Mouse (Mus musculus) hindbrain, embryonic 13.5 days (tissue): ENCODE data around the gene Iqck. TPM values are rescaled to one million over a fixed set of nuclear protein-coding genes. Genes with fewer than 3 reads are reported as not detected.

Experiments used
- ATAC-seq: fragments of 200-750 bp; cut with Nextera tagmentation; 2 replicates; pipeline ENCODE4 v1.8.0; 2017; ENCODE audit warnings: moderate TSS enrichment; ENCODE audit not compliant: low FRiP score
- H3K27ac ChIP-seq: fragments of 300-500 bp; sonication (generic); 2 replicates; pipeline ENCODE4 v1.5.1; 2015; ENCODE audit warnings: inconsistent platforms, mild to moderate bottlenecking, moderate library complexity
- H3K27me3 ChIP-seq: fragments of 300-500 bp; sonication (generic); 2 replicates; pipeline ENCODE4 v1.6.1; 2015; ENCODE audit warnings: mild to moderate bottlenecking, inconsistent platforms
- H3K36me3 ChIP-seq: fragments of 300-500 bp; sonication (generic); 2 replicates; pipeline ENCODE4 v1.6.1; 2015; ENCODE audit warnings: mild to moderate bottlenecking, inconsistent platforms
- H3K4me1 ChIP-seq: fragments of 300-500 bp; sonication (generic); replicated peaks from 2 replicates; pipeline ENCODE4 v1.6.1; 2015; ENCODE audit warnings: inconsistent platforms
- H3K4me2 ChIP-seq: fragments of 300-500 bp; sonication (generic); 2 replicates; pipeline ENCODE4 v1.6.1; 2015; ENCODE audit warnings: inconsistent platforms, mild to moderate bottlenecking, moderate library complexity
- H3K4me3 ChIP-seq: fragments of 300-500 bp; sonication (generic); 2 replicates; pipeline ENCODE4 v1.5.1; 2015; ENCODE audit warnings: mild to moderate bottlenecking, inconsistent platforms
- H3K9ac ChIP-seq: fragments of 300-500 bp; sonication (generic); 2 replicates; pipeline ENCODE4 v1.6.1; 2015; ENCODE audit warnings: mild to moderate bottlenecking, inconsistent platforms
- H3K9me3 ChIP-seq: fragments of 300-500 bp; sonication (generic); 2 replicates; pipeline ENCODE4 v1.6.1; 2016; ENCODE audit warnings: inconsistent platforms
- WGBS: fragments of 180-500 bp; shearing (Covaris S2); methylation state at CpG from one replicate; pipeline ENCODE4 v1.1.7; 2015; 5-methylcytosine and 5-hydroxymethylcytosine counted together
- polyA plus RNA-seq: library from polyadenylated mRNA; unstranded; fragments of >200 nt; fragmentation: Nextera tagmentation; extraction: Ambion mirVana; gene quantifications from 2 replicates; pipeline ENCODE4 v1.2.1, GENCODE M21; 2015

Iqck gene
- polyA plus RNA-seq, 1 experiment from 2014 or later, result 3.7 TPM

DNA sequence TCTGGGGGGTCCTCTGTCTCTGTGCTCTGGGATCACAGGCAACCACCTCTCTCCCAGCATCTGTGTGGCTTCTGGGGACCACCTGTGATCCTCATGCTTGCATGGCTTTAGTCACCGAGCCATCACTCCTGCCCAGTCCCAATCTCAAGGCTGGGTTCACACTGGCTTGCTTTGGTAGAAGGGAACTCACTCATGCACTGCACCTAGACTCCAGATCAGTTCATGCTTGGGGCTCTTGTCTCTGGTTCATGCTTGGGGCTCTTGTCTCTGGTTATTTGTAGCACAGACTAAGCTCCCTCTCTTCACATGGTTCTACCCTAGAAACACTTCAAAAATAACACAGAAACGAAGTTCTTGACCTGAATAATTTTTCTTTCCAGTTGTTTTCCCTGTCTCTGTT, 44.5 kb downstream of the Iqck start:
- no peak overlapping the region for H3K4me2 ChIP-seq
- WGBS, result 75% methylated on average over 2 of the region's 2 CpGs
- H3K4me1 ChIP-seq, result peaks cover 25% of the 10 kb centered on the region
- no peak overlapping the region for H3K9ac ChIP-seq
- H3K27me3 ChIP-seq, result no peaks in the 10 kb centered on the region
- H3K27ac ChIP-seq, result no peak overlapping the region
- H3K9me3 ChIP-seq, result no peaks in the 10 kb centered on the region
- no peak for ATAC-seq
- H3K4me3 ChIP-seq, result no peak overlapping the region
- H3K36me3 ChIP-seq, result no peaks in the 10 kb centered on the region

DNA sequence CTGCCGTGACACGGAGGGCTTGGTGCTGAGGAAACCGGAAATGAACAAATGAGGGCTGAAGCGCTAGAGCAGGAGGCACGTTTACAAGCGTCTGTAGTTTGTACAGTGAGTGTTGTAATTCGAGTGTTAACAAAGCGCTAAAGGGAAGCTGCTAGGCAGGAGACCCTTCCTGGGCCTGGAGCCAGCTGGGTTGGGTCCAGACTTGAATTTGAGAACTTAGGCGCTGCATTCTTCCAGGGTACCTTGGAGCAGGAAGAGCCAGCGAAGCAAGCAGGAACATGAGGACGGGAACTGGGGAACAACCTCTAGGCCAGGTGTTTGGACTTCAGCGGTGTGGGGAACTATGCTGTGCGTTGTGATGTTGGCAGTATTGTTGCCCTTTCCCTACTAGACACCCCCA, 47.4 kb downstream of the Iqck start:
- Histone ChIP-seq H3K36me3 (no peaks in the 10 kb centered on the region), H3K4me1 (peaks cover 21% of the 10 kb centered on the region), H3K4me3 (no peak overlapping the region), H3K27ac (no peak overlapping the region), H3K9ac (no peak overlapping the region), H3K27me3 (no peaks in the 10 kb centered on the region), H3K9me3 (no peaks in the 10 kb centered on the region), H3K4me2 (peak overlapping the region; percentile 23; the same call in 1 of the 2 replicates)
- WGBS, result 61% methylated on average over 13 of the region's 13 CpGs
- 0 out of 2 replicates have a peak, but pooled peaks have one; percentile 39 for ATAC-seq

DNA sequence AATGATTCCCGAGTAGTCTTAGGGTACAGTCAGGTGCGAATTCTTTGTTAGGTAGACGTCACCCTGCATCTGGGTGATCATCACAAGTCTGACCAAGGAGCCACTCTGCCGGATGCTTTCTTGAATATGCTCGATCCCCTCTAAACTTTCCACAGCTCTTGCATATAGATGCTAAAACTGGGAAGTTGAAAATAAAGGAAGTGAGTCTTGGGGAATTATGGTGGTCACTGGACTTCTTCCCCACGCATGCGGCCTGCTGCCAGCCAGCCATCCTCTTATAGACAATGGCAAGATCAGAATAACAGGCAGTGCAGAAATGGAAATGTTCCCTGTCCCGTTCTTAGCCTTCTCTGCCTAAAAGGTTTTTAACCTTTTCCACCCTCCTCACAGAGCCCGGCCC, 48.3 kb downstream of the Iqck start:
- Histone ChIP-seq H3K36me3 (no peaks in the 10 kb centered on the region), H3K27ac (no peak overlapping the region), H3K9me3 (no peaks in the 10 kb centered on the region), H3K9ac (no peak overlapping the region), H3K4me3 (no peak overlapping the region), H3K4me2 (no peak overlapping the region), H3K4me1 (peaks cover 21% of the 10 kb centered on the region), H3K27me3 (no peaks in the 10 kb centered on the region)
- ATAC-seq, result no peak
- WGBS, result 90% methylated on average over 9 of the region's 9 CpGs

DNA sequence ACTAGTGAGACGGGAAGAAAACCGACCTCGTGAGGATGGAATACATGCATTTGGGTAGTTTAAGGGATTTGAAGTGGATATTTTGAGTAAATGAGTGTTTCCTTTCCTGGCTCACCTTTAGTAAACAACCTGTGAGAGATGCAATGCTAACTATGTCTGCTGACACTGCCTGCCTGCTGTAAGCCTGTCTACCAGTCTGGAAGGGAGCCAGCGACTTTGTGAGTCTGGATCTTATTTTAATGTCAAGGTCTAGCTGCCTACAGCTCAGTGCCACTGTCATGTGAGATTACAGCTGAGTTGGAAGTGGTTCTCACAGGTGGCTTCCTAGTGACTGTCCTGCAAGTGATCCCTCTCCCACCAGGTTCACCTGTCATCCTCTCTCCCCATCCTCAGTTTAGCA, 49.0 kb downstream of the Iqck start:
- 95% methylated on average over 4 of the region's 4 CpGs for WGBS
- Histone ChIP-seq H3K27me3 (no peaks in the 10 kb centered on the region), H3K4me1 (peaks cover 21% of the 10 kb centered on the region), H3K27ac (no peak overlapping the region), H3K4me2 (no peak overlapping the region), H3K9me3 (no peaks in the 10 kb centered on the region), H3K4me3 (no peak overlapping the region), H3K36me3 (no peaks in the 10 kb centered on the region), H3K9ac (no peak overlapping the region)
- ATAC-seq, result no peak

DNA sequence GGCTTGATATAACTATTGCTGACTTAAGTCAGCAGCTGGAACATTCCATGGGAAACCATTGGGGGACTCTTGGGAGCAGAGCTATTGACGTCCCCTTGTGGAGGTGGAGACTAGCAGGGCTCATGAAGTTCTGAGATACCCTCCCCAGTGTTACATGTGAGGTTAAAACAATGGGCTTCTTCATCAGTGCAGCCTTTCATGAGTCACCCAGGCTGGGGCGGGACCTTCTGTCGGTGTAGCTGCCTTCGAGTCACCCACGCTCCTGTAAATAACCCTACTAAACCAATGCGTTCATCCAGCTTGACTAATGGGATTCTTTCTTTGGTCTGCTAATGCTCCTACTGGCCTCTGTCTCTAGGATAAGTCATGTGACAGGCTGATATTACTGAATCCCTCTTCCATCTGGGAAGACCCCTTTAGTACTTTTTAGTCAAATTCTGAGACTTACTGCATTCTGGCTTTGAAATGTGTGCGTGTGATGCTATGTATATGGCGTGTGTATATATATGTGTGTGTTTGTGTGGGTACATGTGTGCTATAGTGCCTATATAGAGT, 53.5 kb downstream of the Iqck start:
- WGBS, result 74% methylated on average over 8 of the region's 8 CpGs
- no peaks in the 10 kb centered on the region for H3K27me3 ChIP-seq

DNA sequence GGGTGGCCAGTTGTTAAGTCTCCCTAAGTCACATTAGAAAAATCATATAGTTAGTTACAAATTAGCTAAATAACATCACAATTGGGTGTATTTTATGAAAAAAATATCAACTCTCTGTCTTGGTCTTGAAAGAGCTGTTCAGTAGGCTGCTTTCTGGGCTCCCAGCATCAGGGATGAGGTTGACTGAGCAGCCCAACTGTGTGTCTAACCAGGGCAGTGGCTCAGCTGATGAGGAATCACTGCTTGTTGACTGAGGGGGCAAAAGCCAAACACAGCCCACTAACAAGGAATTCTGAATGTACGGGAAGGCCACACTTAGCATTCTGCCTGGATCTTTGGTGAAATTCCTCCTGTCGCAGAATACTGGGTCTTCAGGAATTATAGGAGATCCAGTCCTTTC, 54.9 kb downstream of the Iqck start:
- H3K4me1 ChIP-seq, result peaks cover 30% of the 10 kb centered on the region
- no peak for ATAC-seq
- 85% methylated on average over 2 of the region's 2 CpGs for WGBS

More for the DNA sequence above, 53.5 kb downstream of the Iqck start:
- no peaks in the 10 kb centered on the region for H3K36me3 ChIP-seq
- no peak for ATAC-seq
- H3K27ac ChIP-seq, result no peak overlapping the region
- H3K4me1 ChIP-seq, result peaks cover 30% of the 10 kb centered on the region
- no peak overlapping the region for H3K9ac ChIP-seq
- H3K9me3 ChIP-seq, result no peaks in the 10 kb centered on the region
- H3K4me2 ChIP-seq, result no peak overlapping the region
- H3K4me3 ChIP-seq, result no peak overlapping the region

DNA sequence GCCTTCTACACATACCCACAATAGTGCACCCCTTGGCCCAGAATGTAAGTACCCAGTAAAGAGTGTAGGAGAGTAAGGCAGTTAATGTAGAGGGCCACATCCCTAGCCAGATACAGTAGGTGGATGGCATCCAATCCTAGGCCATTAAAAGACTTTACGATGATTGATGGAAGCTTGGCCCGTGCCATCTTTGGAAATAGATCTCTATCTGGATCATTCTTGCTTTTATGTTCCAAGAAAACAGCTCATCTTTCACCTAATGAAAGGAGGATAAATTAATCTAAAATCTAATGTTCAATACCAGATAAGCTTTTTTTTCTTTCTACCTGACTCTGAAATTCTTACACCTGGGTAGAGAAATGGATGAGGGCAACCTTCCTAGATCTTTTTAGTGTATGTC, 55.6 kb downstream of the Iqck start:
- Histone ChIP-seq H3K9ac (no peak overlapping the region), H3K4me2 (no peak overlapping the region), H3K36me3 (no peaks in the 10 kb centered on the region), H3K27me3 (no peaks in the 10 kb centered on the region), H3K4me1 (peaks cover 30% of the 10 kb centered on the region), H3K9me3 (no peaks in the 10 kb centered on the region), H3K4me3 (no peak overlapping the region), H3K27ac (no peak overlapping the region)
- WGBS, result 89% methylated on average over 2 of the region's 2 CpGs
- no peak for ATAC-seq

More for the DNA sequence above, 54.9 kb downstream of the Iqck start:
- no peak overlapping the region for H3K9ac ChIP-seq
- no peaks in the 10 kb centered on the region for H3K27me3 ChIP-seq
- H3K4me2 ChIP-seq, result no peak overlapping the region
- no peaks in the 10 kb centered on the region for H3K36me3 ChIP-seq
- no peak overlapping the region for H3K4me3 ChIP-seq
- no peak overlapping the region for H3K27ac ChIP-seq
- no peaks in the 10 kb centered on the region for H3K9me3 ChIP-seq

DNA sequence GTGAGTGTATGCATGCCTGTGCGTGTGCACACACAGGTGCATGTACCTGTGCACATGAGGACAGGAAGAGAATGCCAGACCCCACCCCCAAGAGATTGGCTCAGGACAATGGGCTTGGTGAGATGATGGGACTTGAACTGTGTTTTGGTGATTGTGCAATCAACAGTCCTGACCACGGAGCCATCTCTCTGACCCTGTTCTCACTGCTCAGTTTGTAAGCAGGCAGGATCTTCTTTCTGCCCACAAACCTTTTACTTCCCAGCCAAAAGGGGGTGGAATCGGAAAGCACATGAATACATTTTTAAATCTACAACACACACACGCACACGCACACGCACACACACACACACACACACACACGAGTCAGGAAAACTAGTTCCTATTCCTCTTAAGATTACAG, 56.0 kb downstream of the Iqck start:
- Histone ChIP-seq H3K4me3 (no peak overlapping the region), H3K4me2 (no peak overlapping the region), H3K27me3 (no peaks in the 10 kb centered on the region), H3K9ac (peak overlapping the region; percentile 29; the same call in 1 of the 2 replicates), H3K27ac (peak overlapping the region; percentile 61; the same call in 1 of the 2 replicates), H3K4me1 (peaks cover 29% of the 10 kb centered on the region), H3K36me3 (no peaks in the 10 kb centered on the region), H3K9me3 (no peaks in the 10 kb centered on the region)
- no peak for ATAC-seq
- 67% methylated on average over 7 of the region's 7 CpGs for WGBS

DNA sequence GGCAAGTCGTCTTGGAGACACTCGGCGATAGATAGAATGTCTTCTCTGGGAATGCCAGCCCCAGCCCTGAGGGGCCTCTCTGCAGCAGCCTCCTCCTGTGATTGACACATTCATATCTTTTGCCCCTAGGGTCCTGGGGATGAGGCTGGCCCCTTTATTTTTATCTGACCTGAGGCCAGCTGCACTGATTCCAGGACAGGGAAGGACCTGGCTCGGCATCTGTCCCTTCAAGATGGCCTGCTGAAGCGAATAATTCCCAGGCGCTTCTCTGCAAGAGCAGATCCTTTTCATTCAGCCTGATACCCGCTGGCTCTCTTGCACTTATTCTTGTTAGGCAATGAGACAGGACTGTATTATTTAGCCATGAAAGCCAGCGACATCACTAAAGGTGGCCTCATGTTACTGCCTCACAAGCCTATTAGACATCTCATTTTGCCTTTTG, 56.5 kb downstream of the Iqck start:
- no peaks in the 10 kb centered on the region for H3K27me3 ChIP-seq
- peaks cover 26% of the 10 kb centered on the region for H3K4me1 ChIP-seq
- H3K9me3 ChIP-seq, result no peaks in the 10 kb centered on the region
- H3K27ac ChIP-seq, result peak overlapping the region; percentile 61
- H3K36me3 ChIP-seq, result no peaks in the 10 kb centered on the region
- H3K9ac ChIP-seq, result peak overlapping the region; percentile 29; the same call in 1 of the 2 replicates
- no peak overlapping the region for H3K4me3 ChIP-seq
- no peak overlapping the region for H3K4me2 ChIP-seq
- peak; percentile 70 for ATAC-seq
- 18% methylated on average over 8 of the region's 8 CpGs for WGBS

DNA sequence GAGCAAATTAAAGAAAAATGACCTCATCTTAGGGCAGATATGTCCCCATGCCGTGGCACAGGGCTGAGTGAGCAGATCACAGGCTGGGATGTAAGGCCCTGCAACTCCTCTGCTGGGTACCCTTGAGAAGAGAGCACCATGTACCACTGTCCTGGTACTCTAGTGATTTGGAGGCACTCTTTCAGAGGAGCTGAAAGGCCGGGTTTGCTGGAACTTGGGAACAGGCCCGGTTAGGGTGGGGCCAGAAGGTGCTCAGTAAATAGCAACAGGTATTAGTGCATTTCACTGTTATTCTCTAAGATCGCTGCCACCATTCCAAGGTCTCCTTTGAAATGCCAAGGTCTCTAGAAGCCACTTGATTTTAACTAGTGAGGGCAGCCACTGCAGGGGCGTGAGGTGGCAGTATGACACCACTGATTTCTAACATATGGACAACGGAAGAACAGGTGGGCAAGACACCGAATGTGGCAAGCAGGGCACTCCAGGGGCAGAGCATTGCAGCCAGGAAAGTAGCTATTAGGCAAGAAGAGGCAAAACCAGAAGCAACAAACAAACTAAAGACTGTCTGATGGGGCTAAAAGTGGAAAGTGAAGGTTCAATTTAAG, 59.1 kb downstream of the Iqck start:
- 84% methylated on average over 7 of the region's 7 CpGs for WGBS
- H3K4me1 ChIP-seq, result peaks cover 30% of the 10 kb centered on the region
- no peak for ATAC-seq
- no peak overlapping the region for H3K27ac ChIP-seq
- H3K27me3 ChIP-seq, result no peaks in the 10 kb centered on the region
- no peaks in the 10 kb centered on the region for H3K9me3 ChIP-seq
- H3K36me3 ChIP-seq, result no peaks in the 10 kb centered on the region
- no peak overlapping the region for H3K9ac ChIP-seq
- H3K4me2 ChIP-seq, result no peak overlapping the region
- H3K4me3 ChIP-seq, result no peak overlapping the region

DNA sequence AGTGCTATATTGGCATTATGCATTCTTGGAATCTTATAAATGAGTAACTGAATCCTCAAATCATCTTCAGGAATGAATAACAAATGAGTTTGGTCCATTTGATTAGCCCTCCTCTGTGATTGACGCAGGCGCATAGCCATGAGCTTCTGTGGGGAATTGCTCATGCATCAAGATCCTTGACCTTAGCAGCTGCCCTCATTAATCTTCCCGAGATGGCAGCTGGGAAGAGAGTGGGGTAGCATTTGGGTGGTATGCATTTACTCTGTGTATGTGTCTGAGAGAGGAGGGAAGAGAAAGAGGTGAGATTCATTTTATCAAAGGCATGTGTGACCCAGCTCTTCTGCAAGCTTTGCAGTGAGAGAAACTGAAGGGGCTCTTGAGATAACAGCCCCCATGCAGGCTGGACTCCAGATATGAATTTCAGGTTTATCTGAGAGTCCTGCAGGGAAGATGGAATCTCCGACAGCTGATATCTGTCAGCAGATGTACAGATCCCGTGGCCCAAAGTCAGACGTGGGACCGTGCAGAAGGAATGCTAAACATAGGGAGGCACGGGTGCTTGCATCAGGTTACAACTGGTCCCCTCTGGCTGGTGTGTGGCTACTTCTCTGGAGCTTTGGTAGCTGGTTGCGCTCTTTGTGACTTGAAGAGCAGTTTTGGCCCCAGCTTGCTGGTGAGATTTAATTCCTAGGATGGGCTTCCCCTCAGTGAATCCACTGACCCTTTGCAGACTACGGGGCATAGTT, 63.9 kb downstream of the Iqck start:
- H3K27ac ChIP-seq, result peak overlapping the region; percentile 55; the same call in 1 of the 2 replicates
- H3K4me2 ChIP-seq, result no peak overlapping the region
- no peaks in the 10 kb centered on the region for H3K9me3 ChIP-seq
- H3K36me3 ChIP-seq, result no peaks in the 10 kb centered on the region
- 39% methylated on average over 10 of the region's 10 CpGs for WGBS
- 0 out of 2 replicates have a peak, but pooled peaks have one; percentile 52 for ATAC-seq
- no peaks in the 10 kb centered on the region for H3K27me3 ChIP-seq
- no peak overlapping the region for H3K4me3 ChIP-seq
- H3K4me1 ChIP-seq, result peaks cover 17% of the 10 kb centered on the region
- H3K9ac ChIP-seq, result no peak overlapping the region

DNA sequence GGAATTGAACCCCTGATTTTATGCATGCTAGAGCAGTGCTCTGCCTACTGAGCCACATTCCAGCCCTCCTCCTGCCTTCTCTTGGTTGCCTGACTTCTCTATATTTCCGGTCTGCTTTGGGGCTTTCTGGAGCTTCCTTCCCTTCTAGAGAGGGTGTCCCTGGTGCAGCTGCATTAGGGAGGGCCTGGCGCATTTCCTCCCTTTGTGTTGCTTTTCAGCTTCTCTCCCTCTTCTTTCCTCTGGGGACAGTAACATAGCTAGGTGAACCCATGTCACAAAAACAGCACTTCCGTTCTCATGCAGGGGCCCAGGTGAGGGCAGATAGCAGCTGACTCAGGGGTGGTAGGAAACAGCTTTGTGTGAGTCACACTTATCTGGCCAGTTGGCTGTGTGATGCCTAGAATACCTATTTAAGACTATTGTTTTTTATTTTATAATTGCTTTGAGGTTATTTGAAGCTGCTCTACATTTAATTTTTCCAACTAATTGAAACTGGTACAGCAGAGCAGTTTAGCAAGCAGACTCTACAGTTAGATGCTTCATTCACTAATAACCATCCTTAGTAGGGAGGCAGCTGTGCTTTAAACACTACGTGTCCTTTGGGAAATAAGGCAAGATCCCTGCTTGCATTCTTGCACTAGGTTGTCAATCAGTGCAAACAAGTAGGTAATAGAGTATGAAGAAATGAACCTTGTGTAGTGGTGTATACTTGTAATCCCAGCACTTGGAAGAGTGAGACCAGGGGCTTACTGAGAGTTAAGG, 67.1 kb downstream of the Iqck start:
- H3K4me2 ChIP-seq, result no peak overlapping the region
- no peaks in the 10 kb centered on the region for H3K36me3 ChIP-seq
- H3K27ac ChIP-seq, result 0 out of 2 replicates have a peak overlapping the region, but pooled peaks have one; percentile 41
- H3K9ac ChIP-seq, result no peak overlapping the region
- H3K9me3 ChIP-seq, result no peaks in the 10 kb centered on the region
- H3K4me3 ChIP-seq, result no peak overlapping the region
- no peak for ATAC-seq
- H3K27me3 ChIP-seq, result no peaks in the 10 kb centered on the region
- WGBS, result 78% methylated on average over 4 of the region's 4 CpGs
- peaks cover 17% of the 10 kb centered on the region for H3K4me1 ChIP-seq
